Mouse (Mus musculus) CH12.LX (cell line): Measurements from ENCODE around the gene B3gnt2. TPM values are rescaled to one million over a fixed set of nuclear protein-coding genes. Genes with fewer than 3 reads are reported as not detected.

Source experiments
- DNase-seq: peaks from one replicate; pipeline ENCODE4 v3.0.0-alpha.2; 2013; ENCODE audit errors: extremely low read depth
- H3K27ac ChIP-seq: 2 replicates; pipeline ENCODE4 v1.5.1; 2012; ENCODE audit warnings: low read depth, mild to moderate bottlenecking, control low read depth, moderate library complexity; ENCODE audit not compliant: insufficient read depth
- H3K27me3 ChIP-seq: replicated peaks from 2 replicates; pipeline ENCODE3; 2012; ENCODE audit warnings: inconsistent platforms
- H3K36me3 ChIP-seq, 2 experiments: replicated peaks in 1 of 2; 2 replicates each; pipeline versions ENCODE3 to v1.6.1; 2012; ENCODE audit warnings: inconsistent platforms in 1 of 2, low read length in 1 of 2, mild to moderate bottlenecking in 1 of 2, mixed read lengths in 1 of 2, moderate library complexity in 1 of 2; ENCODE audit not compliant: control insufficient read depth in 1 of 2, insufficient read depth in 1 of 2
- H3K4me1 ChIP-seq, 2 experiments: 2 replicates each; pipeline ENCODE4 v1.6.1; 2012; ENCODE audit warnings: inconsistent platforms in 1 of 2, moderate library complexity in 1 of 2; ENCODE audit not compliant: insufficient read depth in 2 of 2, control insufficient read depth in 1 of 2
- H3K4me2 ChIP-seq: 2 replicates; pipeline ENCODE4 v1.6.1; 2012; ENCODE audit warnings: low read depth, mild to moderate bottlenecking, control low read depth; ENCODE audit not compliant: poor library complexity, insufficient read depth, severe bottlenecking
- H3K4me3 ChIP-seq, 3 experiments: fragments of 150-350 bp in 1 of 3; sonication (generic) in 1 of 3; replicated peaks in 1 of 3; 2 replicates each; pipeline versions ENCODE3 to v1.5.1; 2011 to 2012; ENCODE audit warnings: low read depth in 2 of 3, low read length in 2 of 3, mild to moderate bottlenecking in 2 of 3, moderate library complexity in 2 of 3, control low read depth in 1 of 3, improper control_type of control experiment in 1 of 3, inconsistent platforms in 1 of 3, mixed read lengths in 1 of 3; ENCODE audit not compliant: poor library complexity in 1 of 3
- H3K79me2 ChIP-seq: replicated peaks from 2 replicates; pipeline ENCODE4 v1.6.1; 2012; ENCODE audit warnings: mild to moderate bottlenecking, moderate library complexity; ENCODE audit not compliant: control insufficient read depth, poor library complexity, insufficient read depth, severe bottlenecking; ENCODE audit errors: extremely low read depth
- H3K9ac ChIP-seq: 2 replicates; pipeline ENCODE4 v1.6.1; 2012; ENCODE audit warnings: low read depth, mild to moderate bottlenecking, control low read depth, moderate library complexity; ENCODE audit not compliant: insufficient read depth
- H3K9me3 ChIP-seq: replicated peaks from 2 replicates; pipeline ENCODE3; 2012; ENCODE audit warnings: low read length, inconsistent platforms, mixed read lengths
- BHLHE40 ChIP-seq: IDR thresholded peaks from 2 replicates; pipeline ENCODE4 v1.6.1; 2011; ENCODE audit warnings: mild to moderate bottlenecking, low read depth, low read length, improper control_type of control experiment
- ELF1 ChIP-seq: IDR thresholded peaks from 2 replicates; pipeline ENCODE4 v1.6.1; 2014; ENCODE audit warnings: low read depth, mild to moderate bottlenecking, inconsistent platforms, low read length, improper control_type of control experiment
- EP300 ChIP-seq: IDR thresholded peaks from 2 replicates; pipeline ENCODE4 v1.6.1; 2011; ENCODE audit warnings: low read length, improper control_type of control experiment
- MAZ ChIP-seq: IDR thresholded peaks from 2 replicates; pipeline ENCODE4 v1.6.1; 2012; ENCODE audit warnings: low read depth, mild to moderate bottlenecking, inconsistent platforms, low read length, improper control_type of control experiment, moderate library complexity
- MEF2A ChIP-seq: IDR thresholded peaks from 2 replicates; pipeline ENCODE4 v1.6.1; 2014; ENCODE audit warnings: low read depth, mild to moderate bottlenecking, inconsistent platforms, low read length, improper control_type of control experiment, borderline replicate concordance
- MYC ChIP-seq: IDR thresholded peaks from 2 replicates; pipeline ENCODE4 v1.6.1; 2011; ENCODE audit warnings: low read depth, mild to moderate bottlenecking, improper control_type of control experiment, low read length
- POLR2AphosphoS2 ChIP-seq: IDR thresholded peaks from 2 replicates; pipeline ENCODE4 v1.6.1; 2011; ENCODE audit warnings: low read depth, low read length, improper control_type of control experiment
- SIN3A ChIP-seq: IDR thresholded peaks from 2 replicates; pipeline ENCODE4 v1.6.1; 2012; ENCODE audit warnings: low read length, improper control_type of control experiment, inconsistent platforms
- ZC3H11A ChIP-seq: IDR thresholded peaks from 2 replicates; pipeline ENCODE4 v1.6.1; 2012; ENCODE audit warnings: low read depth, mild to moderate bottlenecking, inconsistent platforms, low read length, improper control_type of control experiment
- ZKSCAN1 ChIP-seq: IDR thresholded peaks from 2 replicates; pipeline ENCODE4 v1.6.1; 2012; ENCODE audit warnings: low read depth, inconsistent platforms, low read length, improper control_type of control experiment, borderline replicate concordance
- ZMIZ1 ChIP-seq: IDR thresholded peaks from 2 replicates; pipeline ENCODE4 v1.6.1; 2012; ENCODE audit warnings: low read depth, mild to moderate bottlenecking, inconsistent platforms, low read length, improper control_type of control experiment
- dilution Hi-C: fragments of 300-500 bp; cut with MboI; formaldehyde crosslinking; loops from 2 replicates; pipeline ENCODE4 v1.14.3; 2020; ENCODE audit warnings: low sequenced_read_pairs; ENCODE audit not compliant: extremely low pct_unique_long_range_greater_than_20kb, extremely low pct_ligation_motif_present
- in situ Hi-C: fragments of 300-500 bp; cut with MboI; formaldehyde crosslinking; loops from 3 replicates; pipeline ENCODE4 v1.14.3; 2019; ENCODE audit warnings: low sequenced_read_pairs, low pct_ligation_motif_present, low pct_unique_long_range_greater_than_20kb, mixed read lengths
- polyA plus RNA-seq: library from polyadenylated mRNA; unstranded; fragments of >175 nt; gene quantifications from 2 replicates; pipeline ENCODE4 v1.2.1, GENCODE M21; 2012; ENCODE audit warnings: low read depth; ENCODE audit not compliant: insufficient read length
- total RNA-seq, 2 experiments: library from RNA; depleted of rRNA; stranded (reverse); fragments of 300-350 nt in 1 of 2; fragments of >200 nt in 1 of 2; gene quantifications; 2 replicates each; pipeline ENCODE4 v1.2.3; 2012 to 2014

B3gnt2 gene
- total and polyA plus RNA-seq, 3 experiments, result 74.6 to 96.0 (median 75.2) TPM

DNA sequence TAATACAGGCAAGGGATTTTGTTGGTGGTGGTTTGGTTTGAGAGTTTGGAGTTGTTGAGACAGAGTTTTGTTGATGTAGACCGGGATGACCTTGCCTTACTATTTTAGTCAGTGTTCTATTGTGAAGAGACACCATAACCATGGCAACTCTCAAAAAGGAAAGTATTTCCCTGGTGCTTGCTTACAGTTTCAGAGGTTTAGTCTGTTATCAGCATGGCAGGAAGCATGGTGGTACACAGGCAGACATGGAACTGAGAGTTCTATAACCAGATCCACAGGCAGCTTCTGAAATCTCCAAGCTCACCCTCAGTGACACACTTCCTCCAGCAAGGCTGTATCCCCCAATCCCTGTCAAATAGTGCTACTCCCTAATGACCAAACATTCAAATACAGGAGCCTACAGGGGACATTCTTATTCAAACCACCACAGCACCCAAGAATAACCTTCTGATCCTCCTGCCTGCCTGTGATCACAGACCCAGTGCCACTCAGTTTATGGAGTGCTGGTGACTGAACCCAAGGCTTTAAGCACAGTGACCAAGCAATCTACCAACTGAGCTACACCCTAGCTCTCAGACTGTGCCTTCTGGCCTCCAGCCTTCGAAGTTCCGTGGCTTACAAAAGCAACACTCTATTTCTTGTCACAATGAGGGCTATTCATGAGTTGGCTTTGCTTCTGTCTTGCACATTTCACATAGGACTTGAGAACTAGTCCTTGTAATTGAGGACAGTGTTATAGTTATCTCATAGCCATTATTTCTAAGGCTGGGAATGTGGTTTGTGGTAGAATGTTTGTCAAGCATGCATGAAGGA is 104.4 kb downstream of the B3gnt2 start:
- Histone ChIP-seq H3K79me2 (no peaks in the 10 kb centered on the region), H3K9me3 (no peaks in the 10 kb centered on the region), H3K4me1 (peaks cover 23 to 44% of the 10 kb centered on the region in 2 experiments), H3K9ac (no peak overlapping the region), H3K27ac (peak overlapping the region; percentile 34; the same call in 1 of the 2 replicates), H3K36me3 (no peaks in the 10 kb centered on the region), H3K4me3 (peak overlapping the region in 1 of 3 experiments; percentile 9), H3K27me3 (no peaks in the 10 kb centered on the region), H3K4me2 (no peak overlapping the region)
- in situ Hi-C loops (loop anchor here (5.0 kb wide), 1 partner anchor 64 kb away; no protein-coding TSS in a partner anchor), dilution Hi-C loops (no loop called here)
- DNase-seq, result peak; percentile 31
- TF ChIP-seq MYC, result 0 out of 2 replicates have a peak, but pooled peaks have one; percentile 42
- no peak for TF ChIP-seq ZC3H11A
- peak; percentile 13; the same call in 1 of the 2 replicates for TF ChIP-seq MEF2A
- 0 out of 2 replicates have a peak, but pooled peaks have one; percentile 7 for TF ChIP-seq EP300
- TF ChIP-seq ZKSCAN1, result no peak
- peak; percentile 23; the same call in 1 of the 2 replicates for TF ChIP-seq ELF1

GRCm38 (mm10) chr11:22755180-22755579 is 105.6 kb downstream of the B3gnt2 start:
- Histone ChIP-seq H3K27ac (no peak overlapping the region), H3K9ac (no peak overlapping the region)
- in situ Hi-C loops, result loop anchor here (5.0 kb wide), 1 partner anchor 63 kb away; no protein-coding TSS in a partner anchor
- TF ChIP-seq POLR2AphosphoS2 (no peak), MAZ (no peak), ZKSCAN1 (no peak), ELF1 (peak; percentile 35; the same call in 1 of the 2 replicates), MEF2A (no peak), BHLHE40 (no peak), ZMIZ1 (no peak), SIN3A (no peak)
- TF ChIP-seq, all 38 proteins: peak for 1
- Histone ChIP-seq H3K4me2 (no peak overlapping the region), H3K36me3 (no peaks in the 10 kb centered on the region), H3K4me3 (no peak overlapping the region), H3K27me3 (no peaks in the 10 kb centered on the region), H3K9me3 (no peaks in the 10 kb centered on the region), H3K4me1 (peaks cover 19 to 38% of the 10 kb centered on the region in 2 experiments), H3K79me2 (no peaks in the 10 kb centered on the region)
- dilution Hi-C loops, result no loop called here
- DNase-seq, result no peak
